Mouse (Mus musculus) frontal cortex, postnatal 36 days (tissue): ENCODE data around the gene Sik3.

ENCODE experiments used
- DNase-seq, 2 experiments: peaks; one replicate each; pipeline ENCODE4 v3.0.0; 2022; ENCODE audit warnings: low spot score in 2 of 2

The Sik3 gene

DNA sequence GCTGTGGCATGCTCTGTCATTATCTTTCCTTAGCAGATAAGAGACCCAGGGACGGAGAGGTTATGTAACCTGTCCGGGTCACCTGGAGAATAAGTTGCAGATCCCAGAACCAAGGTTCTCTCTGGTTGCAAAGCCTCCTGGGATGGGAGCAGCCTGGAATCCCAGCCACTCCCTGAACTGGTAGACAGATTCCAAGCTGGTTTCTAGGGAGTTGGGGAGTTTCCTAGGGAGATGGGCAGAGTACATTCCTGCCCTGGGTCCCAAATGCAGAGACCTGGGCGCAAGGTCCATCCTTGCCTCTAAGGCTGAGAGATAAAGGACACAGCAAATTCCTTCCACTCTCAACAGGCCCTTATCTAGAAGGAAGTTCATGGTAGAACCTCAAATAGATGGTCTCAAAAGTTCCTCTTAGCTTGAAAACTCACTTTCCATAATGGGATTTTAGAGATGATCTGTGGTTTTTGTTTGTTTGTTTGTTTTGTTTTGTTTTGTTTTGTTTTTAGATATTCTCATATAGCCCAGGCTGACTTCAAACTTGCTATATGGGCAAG, 214.5 kb downstream of the Sik3 start:
- DNase-seq, result no peak

DNA sequence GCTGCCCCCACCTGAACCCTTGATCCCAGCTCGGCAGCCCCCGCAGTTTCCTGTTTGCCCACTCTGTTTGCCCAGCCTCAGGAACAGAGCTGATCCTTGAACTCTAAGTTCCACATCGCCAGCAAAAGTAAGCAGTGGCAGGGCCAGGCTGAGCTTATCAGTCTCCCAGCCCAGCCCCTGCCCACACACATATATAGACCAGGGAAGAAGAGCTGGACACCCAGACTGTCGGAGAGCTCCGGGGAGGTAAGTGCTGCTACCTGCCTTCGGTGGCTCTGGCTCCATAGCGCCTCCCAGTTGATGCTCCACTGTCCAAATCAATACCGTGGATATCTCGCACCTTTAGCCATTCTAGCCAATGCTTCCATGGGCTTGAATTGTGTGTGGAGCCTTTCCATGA, 215.9 kb downstream of the Sik3 start, which contains the start of gene Apoa1:
Gene Apoa1 (plus strand): TSS at position 90 of the 400 bp plus-strand sequence.
- no peak for DNase-seq

DNA sequence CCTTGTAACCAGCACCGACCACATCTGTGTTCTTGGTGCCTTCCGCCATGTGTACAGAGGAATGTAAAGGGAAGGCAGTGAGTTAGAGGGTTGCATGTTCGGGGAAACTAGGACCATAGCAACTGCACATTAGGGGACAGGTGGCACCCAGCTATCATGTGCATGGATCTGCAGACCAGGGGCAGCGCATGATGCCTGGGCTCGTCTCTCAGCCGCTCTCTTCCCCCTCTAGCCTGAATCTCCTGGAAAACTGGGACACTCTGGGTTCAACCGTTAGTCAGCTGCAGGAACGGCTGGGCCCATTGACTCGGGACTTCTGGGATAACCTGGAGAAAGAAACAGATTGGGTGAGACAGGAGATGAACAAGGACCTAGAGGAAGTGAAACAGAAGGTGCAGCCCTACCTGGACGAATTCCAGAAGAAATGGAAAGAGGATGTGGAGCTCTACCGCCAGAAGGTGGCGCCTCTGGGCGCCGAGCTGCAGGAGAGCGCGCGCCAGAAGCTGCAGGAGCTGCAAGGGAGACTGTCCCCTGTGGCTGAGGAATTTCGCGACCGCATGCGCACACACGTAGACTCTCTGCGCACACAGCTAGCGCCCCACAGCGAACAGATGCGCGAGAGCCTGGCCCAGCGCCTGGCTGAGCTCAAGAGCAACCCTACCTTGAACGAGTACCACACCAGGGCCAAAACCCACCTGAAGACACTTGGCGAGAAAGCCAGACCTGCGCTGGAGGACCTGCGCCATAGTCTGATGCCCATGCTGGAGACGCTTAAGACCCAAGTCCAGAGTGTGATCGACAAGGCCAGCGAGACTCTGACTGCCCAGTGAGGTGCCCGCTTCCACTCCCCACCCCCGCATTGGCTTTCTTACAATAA, 217.2 kb downstream of the Sik3 start:
- DNase-seq, result peak; percentile 86 to 93

DNA sequence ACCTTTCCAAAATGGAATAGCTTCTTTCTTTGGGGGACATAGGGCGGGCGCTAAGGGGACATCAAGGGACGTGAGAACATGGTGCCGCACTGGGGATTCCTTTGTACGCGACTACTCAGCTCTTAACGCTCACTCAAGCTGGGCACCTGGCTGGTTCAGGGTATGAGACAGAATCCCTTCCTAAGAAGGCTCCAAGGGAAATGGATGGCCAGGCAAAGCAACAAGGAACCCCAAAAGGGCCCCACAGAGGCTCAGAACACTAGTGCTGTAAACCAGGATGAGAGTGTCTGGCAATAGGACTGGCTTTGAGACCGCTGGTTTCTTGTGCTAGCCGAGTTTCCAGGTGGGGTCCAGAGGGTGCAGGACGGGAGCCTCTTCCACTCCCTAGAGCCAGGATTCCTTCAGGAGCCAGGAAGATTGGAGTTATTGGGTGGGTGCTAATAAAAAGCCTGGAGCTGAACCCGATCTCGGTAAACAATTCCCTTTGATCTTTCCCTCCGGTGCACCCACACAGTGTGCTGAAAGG, 217.9 kb downstream of the Sik3 start:
- DNase-seq, result no peak

DNA sequence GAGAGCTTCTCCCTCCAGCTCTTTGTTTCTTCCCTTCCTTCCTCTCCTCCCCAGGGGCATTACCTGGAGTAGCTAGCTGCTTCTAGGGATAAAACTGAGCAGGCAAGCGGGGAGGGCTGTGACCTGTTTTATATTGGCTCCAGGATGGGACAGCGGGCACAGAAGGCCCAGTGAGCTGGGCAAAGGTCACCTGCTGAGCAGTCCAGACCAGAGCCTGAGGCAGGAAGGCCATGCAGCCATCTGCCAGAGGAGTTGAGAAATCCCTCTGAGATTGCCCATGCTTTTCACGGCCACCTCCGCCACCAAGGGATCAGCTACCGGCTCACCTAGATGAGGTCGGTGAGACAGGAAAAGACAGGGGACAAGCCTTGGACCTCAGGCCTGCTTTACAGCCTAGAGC, 222.6 kb downstream of the Sik3 start:
- DNase-seq, result no peak

DNA sequence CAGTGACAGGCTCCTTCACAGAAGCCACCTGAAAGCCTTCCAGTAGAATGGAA, 222.8 kb downstream of the Sik3 start, which contains the start of gene Apoc3:
Gene Apoc3 (minus strand): TSS at position 41 of the 53 bp plus-strand sequence.
- no peak for DNase-seq

DNA sequence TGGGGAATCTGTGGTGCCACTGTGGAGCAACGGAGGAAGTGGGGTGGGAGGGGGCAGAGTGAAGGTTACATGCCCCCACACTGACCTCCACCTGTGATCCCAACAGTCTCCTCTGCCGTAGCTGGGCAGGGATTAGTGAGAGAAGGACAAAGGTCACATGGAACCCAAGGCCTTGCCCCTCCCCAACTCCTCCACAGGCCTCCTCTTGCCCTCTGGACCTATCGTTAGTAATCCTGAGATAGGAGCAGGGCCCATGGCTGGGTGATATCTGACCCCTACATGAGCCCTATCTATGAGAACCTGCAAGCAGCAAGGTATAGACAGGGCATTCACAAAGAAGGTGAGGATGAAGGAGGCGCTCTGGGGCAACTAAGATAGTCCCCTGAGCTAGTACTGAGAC, 223.0 kb downstream of the Sik3 start:
- no peak for DNase-seq

DNA sequence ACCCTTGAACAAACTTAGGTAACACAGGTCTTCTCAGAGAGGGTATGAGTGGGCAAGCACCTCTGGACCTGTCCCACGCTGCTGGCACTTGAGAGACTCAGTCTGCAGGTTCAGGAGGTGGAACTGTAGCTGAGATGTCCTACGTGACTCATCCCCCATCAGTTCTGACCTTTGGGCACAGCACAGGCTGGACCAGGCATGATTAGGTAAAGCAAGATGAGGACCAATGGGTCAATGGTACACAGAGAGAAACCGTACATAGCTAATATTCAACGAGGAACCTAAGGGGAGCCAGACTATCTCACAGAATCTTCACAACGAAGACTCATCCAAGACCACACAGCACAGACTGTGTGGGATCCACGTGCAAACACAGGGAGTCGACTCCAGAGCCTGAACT, 226.2 kb downstream of the Sik3 start:
- no peak for DNase-seq

DNA sequence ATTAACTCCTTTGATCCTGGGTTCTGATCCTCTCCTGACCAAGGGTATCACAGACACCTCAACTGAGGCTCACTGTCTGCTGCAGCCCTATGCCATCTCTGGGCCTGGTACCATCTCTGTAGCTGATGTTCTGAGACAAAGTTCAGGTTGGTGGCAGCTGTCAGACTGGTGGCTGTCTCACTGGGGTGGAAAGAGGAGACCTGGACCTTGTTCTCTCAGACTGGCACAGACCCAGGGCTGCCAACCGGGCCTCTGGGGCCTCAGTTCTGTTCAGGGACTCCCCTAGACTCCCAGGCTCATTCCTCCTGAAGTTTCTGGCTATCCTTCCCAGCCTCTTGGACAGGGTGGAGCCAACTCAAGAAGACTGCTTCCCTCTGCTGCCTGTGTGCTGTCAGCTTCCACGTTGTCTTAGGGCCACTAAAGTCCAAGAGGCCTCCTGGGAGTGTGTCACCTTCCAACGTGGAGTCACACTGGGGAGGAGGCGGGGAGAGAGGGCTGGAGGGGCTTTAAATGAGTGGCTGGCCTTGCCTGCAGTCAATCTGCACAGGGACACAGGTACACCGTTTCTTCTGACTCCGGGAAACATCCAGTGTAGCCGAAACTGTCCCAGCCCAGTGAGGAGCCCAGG, 228.0 kb downstream of the Sik3 start, which contains the start of gene Apoa4:
Gene Apoa4 (plus strand): TSS at position 171 of the 628 bp plus-strand sequence.
- no peak for DNase-seq

DNA sequence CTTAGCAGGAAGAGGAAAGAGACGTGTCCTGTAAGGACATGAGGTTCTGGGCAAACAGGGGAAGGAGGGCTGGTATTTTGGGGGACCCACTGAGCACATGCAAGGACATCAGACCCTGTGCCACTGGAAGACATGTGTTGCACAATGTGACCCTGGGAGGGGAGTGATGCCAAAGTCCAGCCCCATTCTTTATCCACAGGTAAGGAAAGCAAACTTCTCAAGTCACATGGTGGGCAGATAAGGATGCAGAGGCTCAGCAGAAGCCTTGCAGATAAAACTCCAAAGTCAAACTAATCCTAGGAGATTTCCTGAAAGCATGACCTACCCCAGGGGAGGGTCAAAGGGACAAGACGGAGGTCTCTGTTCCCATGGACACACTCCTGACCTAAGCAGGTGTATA, 229.2 kb downstream of the Sik3 start:
- DNase-seq, result no peak

DNA sequence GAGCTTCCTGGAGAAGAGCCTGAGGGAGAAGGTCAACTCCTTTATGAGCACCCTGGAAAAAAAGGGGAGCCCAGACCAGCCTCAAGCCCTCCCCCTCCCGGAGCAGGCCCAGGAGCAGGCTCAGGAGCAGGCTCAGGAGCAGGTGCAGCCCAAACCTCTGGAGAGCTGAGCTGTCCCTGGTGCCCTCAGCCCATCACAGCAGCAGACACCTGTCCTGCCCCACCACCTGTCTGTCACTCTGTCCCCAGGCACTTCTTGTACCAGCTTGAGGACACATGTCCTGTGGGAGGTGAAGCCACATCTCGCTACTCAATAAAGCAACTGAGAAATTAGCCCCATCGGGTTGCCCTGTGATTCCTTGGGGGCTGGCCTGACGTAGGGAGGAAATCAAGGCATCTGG, 230.5 kb downstream of the Sik3 start:
- no peak for DNase-seq

DNA sequence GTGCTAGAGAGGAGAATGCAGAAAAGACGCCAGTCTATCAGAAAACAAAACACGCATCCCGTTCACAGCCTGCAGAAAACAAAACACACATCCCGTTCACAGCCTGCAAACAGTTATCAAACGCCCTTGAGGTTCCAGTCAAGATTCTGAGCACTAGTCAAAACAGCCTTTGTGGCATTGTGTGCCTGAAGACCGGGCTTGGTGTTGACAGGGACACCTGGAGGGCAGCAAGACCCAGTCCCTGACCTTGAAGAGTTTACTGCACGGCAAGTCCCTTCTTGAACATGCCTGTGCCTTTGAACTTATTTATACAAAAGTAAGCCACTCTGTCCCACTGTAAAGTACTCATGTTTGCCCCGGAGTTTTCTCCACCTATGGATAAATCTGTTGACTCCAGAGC, 231.0 kb downstream of the Sik3 start:
- DNase-seq, result no peak

DNA sequence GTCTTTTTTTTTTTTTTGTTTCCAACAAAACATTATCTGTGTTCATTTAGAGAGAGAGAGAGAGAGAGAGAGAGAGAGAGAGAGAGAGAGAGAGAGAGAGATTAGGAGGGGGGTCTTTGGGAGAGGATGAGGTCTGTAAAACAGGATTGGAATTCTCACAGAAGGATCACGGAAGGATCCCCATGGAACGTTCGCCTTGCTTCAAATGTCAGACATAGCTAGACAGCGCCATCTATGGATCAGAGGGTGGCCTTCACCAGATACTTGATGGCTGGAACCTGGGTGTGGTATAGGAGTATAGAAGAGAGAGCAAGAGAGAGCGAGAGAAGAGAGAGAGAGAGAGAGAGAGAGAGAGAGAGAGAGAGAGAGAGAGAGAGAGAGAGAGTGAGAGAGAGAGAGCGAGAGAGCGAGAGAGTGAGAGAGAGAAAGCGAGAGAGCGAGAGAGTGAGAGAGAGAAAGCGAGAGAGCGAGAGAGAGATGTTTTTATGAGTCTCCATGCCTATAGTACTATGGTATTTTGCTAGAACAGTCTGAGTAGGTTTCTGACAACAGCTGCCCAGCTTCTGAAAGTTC, 234.2 kb downstream of the Sik3 start:
- DNase-seq, result peak; percentile 61 to 67

DNA sequence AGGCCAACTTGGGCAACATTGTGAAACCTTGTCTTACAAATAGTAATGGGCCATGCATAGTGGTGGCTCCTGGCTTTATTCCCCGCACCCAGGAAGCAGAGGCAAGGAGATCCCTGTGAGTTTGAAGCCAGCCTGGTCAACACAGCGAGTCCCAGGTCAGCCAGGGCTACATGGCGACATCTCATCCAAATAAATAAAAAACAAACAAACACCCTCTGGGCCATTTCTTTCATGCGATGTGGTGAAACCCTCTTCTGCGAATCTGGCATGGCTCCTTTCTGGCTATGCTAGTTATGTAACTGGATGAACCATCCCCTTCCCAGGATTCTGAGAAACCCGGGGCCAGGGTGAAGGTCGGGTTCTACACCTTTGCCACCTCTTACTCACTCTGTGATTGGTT, 243.6 kb downstream of the Sik3 start:
- DNase-seq, result no peak

DNA sequence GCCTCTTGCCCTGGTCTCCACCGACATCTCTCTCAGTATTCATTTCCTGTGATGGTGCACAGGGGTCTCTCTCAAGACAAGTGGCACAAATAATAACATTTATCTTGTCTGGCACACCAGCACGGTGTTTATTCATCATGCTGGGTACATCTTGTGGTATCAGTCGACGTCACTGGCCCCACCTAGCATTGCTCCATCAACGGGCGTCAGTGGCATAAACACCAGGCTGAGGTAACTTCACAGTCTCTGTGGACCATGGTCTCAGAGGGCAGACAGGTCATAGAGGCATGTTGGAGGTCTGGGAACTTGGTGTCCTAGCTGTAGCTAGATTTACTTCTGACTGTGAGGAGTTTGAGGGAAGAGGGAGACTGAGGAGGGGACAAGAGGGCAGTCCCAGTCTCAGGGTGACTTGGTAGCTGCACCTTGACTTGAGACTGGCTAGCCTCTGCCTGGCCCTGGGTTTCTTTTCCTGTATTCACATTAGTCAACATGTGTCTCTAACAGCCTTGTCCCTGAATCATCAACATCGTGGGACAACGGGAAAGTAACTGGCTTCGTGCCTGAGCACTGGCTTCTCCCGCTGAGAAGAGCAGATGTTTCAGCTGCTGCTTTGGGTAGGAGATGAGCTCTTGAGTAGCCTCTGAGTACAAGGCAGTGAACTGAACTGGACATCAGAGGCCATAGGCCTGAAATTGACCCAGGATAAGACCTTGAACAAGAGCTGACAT, 244.2 kb downstream of the Sik3 start:
- no peak for DNase-seq

DNA sequence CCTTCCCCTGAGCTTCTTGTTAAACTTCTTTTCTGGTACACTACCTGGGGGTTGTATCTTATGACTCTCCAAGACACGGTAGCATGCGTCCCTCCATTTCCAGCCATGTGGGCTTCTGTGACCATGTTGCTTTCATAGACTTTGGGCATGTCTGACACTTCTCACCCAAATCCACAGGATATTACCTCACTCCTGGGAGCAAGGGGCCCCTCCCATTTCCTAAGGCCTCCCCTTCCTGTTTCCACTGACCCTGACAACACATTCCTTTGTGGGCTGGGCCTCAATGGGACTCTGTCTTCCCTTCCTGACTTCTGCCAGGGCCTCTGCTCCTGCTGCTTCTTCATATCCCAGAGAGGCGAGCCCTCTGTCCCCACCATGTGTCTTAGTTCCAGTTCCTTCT, 244.9 kb downstream of the Sik3 start:
- DNase-seq, result no peak

DNA sequence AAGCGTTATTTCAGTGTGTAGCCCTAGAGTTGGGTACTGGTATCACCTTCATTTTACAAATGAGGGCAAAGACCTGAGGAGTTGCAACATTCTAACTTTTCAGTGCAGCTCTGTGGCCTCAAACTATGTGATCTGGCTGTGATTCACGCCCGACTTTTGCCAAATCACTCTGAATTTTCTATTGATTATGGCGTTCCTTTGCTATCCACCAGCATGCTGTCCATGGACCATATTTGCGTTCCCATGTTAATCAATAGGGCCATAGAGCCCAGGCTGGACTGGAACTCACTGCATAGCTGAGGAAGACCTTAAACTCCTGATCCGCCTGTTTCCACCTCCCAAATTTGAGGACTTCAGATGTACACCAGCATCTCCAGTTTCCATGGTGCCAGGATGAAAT, 246.5 kb downstream of the Sik3 start:
- DNase-seq, result no peak

DNA sequence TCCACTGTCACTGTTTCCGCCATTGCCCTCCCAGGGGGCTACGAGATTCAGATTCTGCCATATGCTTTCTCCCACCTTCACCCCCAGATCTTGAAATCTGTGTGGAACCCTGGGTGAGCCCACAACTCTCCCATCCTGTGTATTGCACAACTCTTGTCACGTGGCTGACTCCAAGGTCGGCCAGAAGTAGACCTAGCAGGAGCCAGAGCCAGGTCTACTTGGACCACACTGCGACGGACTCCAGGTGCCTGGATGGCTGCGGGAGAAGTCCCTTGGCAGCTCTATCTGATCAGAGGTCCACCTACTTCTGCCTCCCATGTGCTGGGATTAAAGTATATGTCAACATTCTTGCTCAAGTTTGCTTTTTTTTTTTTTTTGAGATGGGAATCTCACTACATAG, 248.5 kb downstream of the Sik3 start:
- no peak for DNase-seq

DNA sequence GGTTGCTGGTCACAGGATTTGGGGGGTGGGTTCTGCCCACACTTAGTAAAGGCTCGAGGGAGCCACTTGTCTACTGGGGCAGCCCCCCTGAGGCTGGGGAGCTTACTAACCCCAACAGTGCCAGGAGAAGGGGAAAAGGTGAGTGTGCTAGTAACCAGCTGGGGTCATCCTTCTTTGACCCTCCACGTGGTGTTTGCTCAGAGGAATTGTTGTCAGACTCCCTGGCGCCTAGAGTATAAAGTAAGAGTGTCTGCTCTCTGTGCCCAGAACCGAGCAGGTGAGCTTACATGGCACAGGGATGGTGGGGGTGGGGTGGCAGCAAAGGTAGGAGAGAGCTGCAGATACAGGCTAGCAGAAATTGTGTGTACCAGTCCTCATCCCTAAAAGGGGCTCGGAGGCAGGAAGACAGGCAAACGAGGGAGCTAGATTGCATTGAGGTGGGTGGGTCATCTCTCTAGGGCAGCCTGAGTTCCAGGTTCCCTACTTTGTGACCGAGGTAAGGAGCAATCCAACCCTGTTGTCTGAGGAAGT, 255.8 kb downstream of the Sik3 start, which contains the start of gene Apoa5:
Gene Apoa5 (plus strand): TSS at position 291 of the 531 bp plus-strand sequence.
- no peak for DNase-seq

DNA sequence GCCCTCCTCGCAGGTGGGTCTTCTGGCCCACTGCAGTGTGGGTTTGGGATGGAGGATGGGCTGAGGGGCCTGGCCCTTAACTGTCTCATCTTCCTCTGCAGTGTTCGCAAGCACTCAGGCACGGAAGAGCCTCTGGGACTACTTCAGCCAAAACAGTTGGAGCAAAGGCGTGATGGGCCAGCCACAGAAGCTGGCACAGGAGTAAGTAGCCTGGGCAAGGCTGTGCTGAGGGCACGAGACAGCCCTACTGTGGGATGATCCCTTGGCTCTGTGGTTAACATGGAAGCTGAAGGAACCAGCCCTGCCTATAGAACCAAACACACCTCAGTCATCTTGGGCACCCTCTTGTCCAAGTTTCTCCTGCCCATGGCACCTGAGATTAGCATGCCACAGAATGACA, 256.5 kb downstream of the Sik3 start:
- DNase-seq, result no peak

DNA sequence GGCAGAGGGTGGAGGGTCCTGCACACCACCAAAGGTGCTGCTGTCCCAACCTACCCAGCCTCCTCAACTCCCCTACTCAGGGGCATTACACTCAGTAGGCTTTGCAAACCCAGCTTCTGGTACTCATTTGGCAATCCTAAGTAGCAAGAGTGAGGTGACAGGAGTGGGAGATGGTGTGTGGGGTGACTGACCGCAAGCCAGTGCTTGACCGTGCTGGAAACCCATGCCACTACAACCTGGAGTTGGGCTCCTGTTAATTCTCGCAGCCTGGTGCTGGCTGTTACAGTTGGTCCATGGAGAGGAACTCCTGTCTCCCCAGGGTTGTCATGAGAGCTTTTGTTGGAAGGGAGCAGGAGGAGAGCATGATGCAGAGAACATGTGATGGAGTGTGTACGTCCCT, 258.2 kb downstream of the Sik3 start:
- DNase-seq, result no peak

DNA sequence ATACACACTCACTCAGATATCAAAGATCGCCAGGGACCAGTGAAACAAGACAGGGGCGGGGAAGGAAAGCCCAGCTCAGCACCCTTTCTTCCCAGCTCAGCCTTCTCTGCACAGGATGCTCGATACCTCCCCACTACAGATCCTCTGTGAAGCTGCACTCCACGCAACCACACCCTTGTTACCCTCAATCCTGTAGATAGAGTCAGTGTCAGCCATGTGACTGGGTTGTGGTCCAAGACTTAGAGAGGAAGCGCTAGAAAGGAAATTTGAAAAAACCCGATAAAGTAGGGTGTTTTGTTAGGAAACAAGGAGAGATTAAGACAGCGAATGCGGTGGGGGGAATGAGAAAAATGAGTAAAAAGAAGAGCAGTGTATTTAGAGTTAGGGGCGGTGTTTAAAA, 259.4 kb downstream of the Sik3 start:
- no peak for DNase-seq
